Mouse (Mus musculus) G1E (cell line): Measurements from ENCODE around the gene Zcchc12. TPM values are rescaled to one million over a fixed set of nuclear protein-coding genes. Genes with fewer than 3 reads are reported as not detected.

Experiments
- ATAC-seq: 2 replicates; pipeline ENCODE4 v1.8.0; 2016; ENCODE audit warnings: mild to moderate bottlenecking; ENCODE audit not compliant: insufficient number of reproducible peaks, poor library complexity, low FRiP score, severe bottlenecking; ENCODE audit errors: extremely low read depth
- DNase-seq: peaks from one replicate; pipeline ENCODE4 v3.0.0; 2012; ENCODE audit warnings: low spot score
- H3K27me3 ChIP-seq: 2 replicates; pipeline ENCODE4 v1.6.1; 2012; ENCODE audit warnings: mild to moderate bottlenecking, low read length, inconsistent platforms; ENCODE audit not compliant: insufficient read depth
- H3K36me3 ChIP-seq: replicated peaks from 2 replicates; pipeline ENCODE3; 2012; ENCODE audit warnings: mild to moderate bottlenecking, inconsistent platforms
- H3K4me1 ChIP-seq: 2 replicates; pipeline ENCODE4 v1.6.1; 2012; ENCODE audit warnings: low read depth, low read length, inconsistent platforms, mixed read lengths; ENCODE audit not compliant: insufficient read depth
- H3K4me3 ChIP-seq: 2 replicates; pipeline ENCODE4 v1.5.1; 2012; ENCODE audit warnings: low read depth, mild to moderate bottlenecking, inconsistent platforms, low read length, moderate library complexity, mixed read lengths
- H3K9me3 ChIP-seq: replicated peaks from 2 replicates; pipeline ENCODE4 v1.6.1; 2012; ENCODE audit warnings: inconsistent platforms
- CTCF ChIP-seq: IDR thresholded peaks from 2 replicates; pipeline ENCODE4 v1.5.1; 2012; ENCODE audit warnings: low read depth, low read length, inconsistent platforms, mixed read lengths
- GATA1 ChIP-seq: IDR thresholded peaks from 2 replicates; pipeline ENCODE4 v1.6.1; 2012; ENCODE audit warnings: borderline replicate concordance, low read length, inconsistent platforms, mixed read lengths
- GATA2 ChIP-seq: IDR thresholded peaks from 2 replicates; pipeline ENCODE4 v1.6.1; 2012; ENCODE audit warnings: low read depth, low read length, inconsistent platforms, borderline replicate concordance
- POLR2AphosphoS5 ChIP-seq: IDR thresholded peaks from 2 replicates; pipeline ENCODE4 v1.6.1; 2012; ENCODE audit warnings: low read depth, low read length, inconsistent platforms; ENCODE audit not compliant: insufficient replicate concordance
- TAL1 ChIP-seq: conservative IDR thresholded peaks from 2 replicates; pipeline ENCODE4 v1.6.1; 2012; ENCODE audit warnings: low read depth, low read length, inconsistent platforms, mixed read lengths
- polyA plus RNA-seq: library from polyadenylated mRNA; stranded (reverse); fragments of >175 nt; gene quantifications from 2 replicates; pipeline ENCODE4 v1.2.3, GENCODE M21; 2012
- total RNA-seq, 2 experiments: library from RNA; stranded (forward) in 1 of 2; stranded (reverse) in 1 of 2; fragments of 200-1000 nt in 1 of 2; fragments of >200 nt in 1 of 2; fragmentation: Nextera tagmentation in 1 of 2; gene quantifications; 2 replicates each; pipeline ENCODE4 v1.2.3; 2014 to 2017

The Zcchc12 gene
- total and polyA plus RNA-seq, 3 experiments: not detected

DNA sequence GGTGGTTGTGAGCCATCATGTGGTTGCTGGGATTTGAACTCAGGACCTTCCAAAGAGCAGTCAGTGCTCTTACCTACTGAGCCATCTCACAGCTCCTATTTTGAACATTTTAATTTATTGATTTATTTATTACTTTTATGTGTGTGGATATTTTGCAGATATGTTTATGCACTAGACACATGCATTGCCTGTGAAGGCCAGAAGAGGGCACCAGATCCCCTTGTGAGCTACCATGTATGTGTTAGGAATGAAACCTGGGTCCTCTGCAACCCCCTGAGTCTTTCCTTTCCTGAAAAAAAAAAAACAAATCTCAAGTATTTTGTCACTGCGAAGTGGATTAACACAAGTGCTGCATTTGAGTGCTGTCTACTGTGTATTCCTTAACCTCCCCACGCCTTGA is 30.9 kb downstream of the Zcchc12 start:
- DNase-seq: no peak

GRCm38 (mm10) chrX:36228861-36229260 is 33.2 kb downstream of the Zcchc12 start:
- DNase-seq (no peak), ATAC-seq (no peak)
- no peaks in the 10 kb centered on the region for H3K36me3 ChIP-seq
- TF ChIP-seq TAL1: no peak
- no peak for TF ChIP-seq GATA2
- TF ChIP-seq POLR2AphosphoS5: no peak
- TF ChIP-seq CTCF: no peak
- TF ChIP-seq GATA1: no peak
- no peaks in the 10 kb centered on the region for H3K9me3 ChIP-seq
- H3K4me3 ChIP-seq: no peak overlapping the region
- no peaks in the 10 kb centered on the region for H3K27me3 ChIP-seq
- H3K4me1 ChIP-seq: no peaks in the 10 kb centered on the region

More for the DNA sequence above, 30.9 kb downstream of the Zcchc12 start:
- Histone ChIP-seq H3K36me3 (no peaks in the 10 kb centered on the region), H3K4me1 (no peaks in the 10 kb centered on the region), H3K4me3 (no peak overlapping the region), H3K27me3 (no peaks in the 10 kb centered on the region), H3K9me3 (no peaks in the 10 kb centered on the region)
- TF ChIP-seq POLR2AphosphoS5: no peak
- TF ChIP-seq CTCF: no peak
- no peak for TF ChIP-seq TAL1
- no peak for TF ChIP-seq GATA1
- ATAC-seq: no peak

GRCm38 (mm10) chrX:36229273-36229672 is 33.6 kb downstream of the Zcchc12 start:
- no peak for TF ChIP-seq POLR2AphosphoS5
- no peak for TF ChIP-seq GATA2
- TF ChIP-seq GATA1: no peak
- no peak for TF ChIP-seq TAL1
- TF ChIP-seq CTCF: no peak
- Histone ChIP-seq H3K4me1 (no peaks in the 10 kb centered on the region), H3K36me3 (no peaks in the 10 kb centered on the region), H3K4me3 (no peak overlapping the region), H3K27me3 (no peaks in the 10 kb centered on the region), H3K9me3 (no peaks in the 10 kb centered on the region)
- no peak for ATAC-seq
- no peak for DNase-seq

GRCm38 (mm10) chrX:36235652-36236051 is 39.9 kb downstream of the Zcchc12 start:
- no peaks in the 10 kb centered on the region for H3K36me3 ChIP-seq
- no peaks in the 10 kb centered on the region for H3K4me1 ChIP-seq
- ATAC-seq (no peak), DNase-seq (no peak)
- no peak for TF ChIP-seq GATA2
- TF ChIP-seq CTCF: no peak
- H3K9me3 ChIP-seq: no peaks in the 10 kb centered on the region
- no peaks in the 10 kb centered on the region for H3K27me3 ChIP-seq
- H3K4me3 ChIP-seq: no peak overlapping the region

Other genes with a start within 250 kb of the Zcchc12 start
- gene Il13ra1, start 83.8 kb upstream of the Zcchc12 start, total RNA-seq (2014; fragmentation: Nextera tagmentation): not detected in 2 replicates
- 0.05 TPM in 1 of 2 replicates, not detected in the other for gene Il13ra1, start 83.8 kb upstream of the Zcchc12 start, total RNA-seq (2017)
- gene Il13ra1, start 83.8 kb upstream of the Zcchc12 start, polyA plus RNA-seq: not detected in 2 replicates
- not detected in 2 replicates for gene Lonrf3, start 132.4 kb downstream of the Zcchc12 start, total RNA-seq (2014; fragmentation: Nextera tagmentation)
- gene Lonrf3, start 132.4 kb downstream of the Zcchc12 start, total RNA-seq (2017): not detected in 2 replicates
- not detected in 2 replicates for gene Lonrf3, start 132.4 kb downstream of the Zcchc12 start, polyA plus RNA-seq
- not detected in 2 replicates for gene Gm6268, start 205.4 kb downstream of the Zcchc12 start, total RNA-seq (2014; fragmentation: Nextera tagmentation)
- gene Gm6268, start 205.4 kb downstream of the Zcchc12 start, total RNA-seq (2017): 0.23 TPM in 1 of 2 replicates, not detected in the other
- not detected in 2 replicates for gene Gm6268, start 205.4 kb downstream of the Zcchc12 start, polyA plus RNA-seq